Mouse (Mus musculus) embryonic facial prominence, embryonic 15.5 days (tissue): ENCODE results near the gene Gpr87. TPM values are rescaled to one million over a fixed set of nuclear protein-coding genes. Genes with fewer than 3 reads are reported as not detected.

ENCODE experiments used
- ATAC-seq: fragments of 200-750 bp; cut with Nextera tagmentation; 2 replicates; pipeline ENCODE4 v1.8.0; 2017; ENCODE audit warnings: low read depth, moderate TSS enrichment; ENCODE audit not compliant: insufficient number of reproducible peaks, low FRiP score, low TSS enrichment
- H3K27ac ChIP-seq: fragments of 300-500 bp; sonication (generic); replicated peaks from 2 replicates; pipeline ENCODE4 v1.5.1; 2015; ENCODE audit warnings: mild to moderate bottlenecking, inconsistent platforms
- H3K27me3 ChIP-seq: fragments of 300-500 bp; sonication (generic); 2 replicates; pipeline ENCODE4 v1.6.1; 2015; ENCODE audit warnings: inconsistent platforms
- H3K36me3 ChIP-seq: fragments of 300-500 bp; sonication (generic); 2 replicates; pipeline ENCODE4 v1.6.1; 2015; ENCODE audit warnings: mild to moderate bottlenecking, inconsistent platforms
- H3K4me1 ChIP-seq: fragments of 300-500 bp; sonication (generic); 2 replicates; pipeline ENCODE4 v1.6.1; 2015; ENCODE audit warnings: inconsistent platforms
- H3K4me2 ChIP-seq: fragments of 300-500 bp; sonication (generic); replicated peaks from 2 replicates; pipeline ENCODE4 v1.6.1; 2015; ENCODE audit warnings: mild to moderate bottlenecking, inconsistent platforms
- H3K4me3 ChIP-seq: fragments of 300-500 bp; sonication (generic); replicated peaks from 2 replicates; pipeline ENCODE4 v1.5.1; 2015; ENCODE audit warnings: mild to moderate bottlenecking, inconsistent platforms
- H3K9ac ChIP-seq: fragments of 300-500 bp; sonication (generic); 2 replicates; pipeline ENCODE4 v1.6.1; 2015; ENCODE audit warnings: inconsistent platforms
- H3K9me3 ChIP-seq: fragments of 300-500 bp; sonication (generic); replicated peaks from 2 replicates; pipeline ENCODE4 v1.6.1; 2016; ENCODE audit warnings: inconsistent platforms
- WGBS: fragments of 180-500 bp; shearing (Covaris S2); methylation state at CpG from one replicate; pipeline ENCODE4 v1.1.7; 2015; 5-methylcytosine and 5-hydroxymethylcytosine counted together
- polyA plus RNA-seq: library from polyadenylated mRNA; unstranded; fragments of >200 nt; fragmentation: Nextera tagmentation; extraction: Ambion mirVana; gene quantifications from 2 replicates; pipeline ENCODE4 v1.2.1, GENCODE M21; 2015

Gpr87 gene
- polyA plus RNA-seq, 1 experiment from 2014 or later: 25.8 TPM

DNA sequence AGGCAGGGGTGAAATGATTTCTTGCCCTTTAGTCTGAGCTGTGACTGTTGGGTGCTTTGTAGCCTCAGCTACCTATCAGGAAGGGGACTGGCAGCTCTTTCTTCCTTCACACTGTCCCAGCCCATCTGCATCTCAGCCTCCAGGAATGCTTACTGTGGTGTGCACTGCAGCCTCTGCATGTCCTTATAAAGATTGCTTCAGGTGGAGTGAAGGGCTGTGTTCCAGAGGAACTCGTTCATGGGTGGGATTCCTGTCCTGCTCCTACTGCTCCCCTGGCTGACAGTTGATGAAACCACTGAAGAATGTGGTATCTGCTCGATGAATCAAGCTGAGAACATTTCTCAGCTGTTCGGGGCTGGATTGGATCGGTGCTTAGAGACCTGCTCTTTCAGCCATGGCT, 7.6 kb downstream of the Gpr87 start:
- H3K9ac ChIP-seq: no peak overlapping the region
- 63% methylated on average over 4 of the region's 4 CpGs for WGBS
- H3K4me3 ChIP-seq: no peak overlapping the region
- H3K36me3 ChIP-seq: no peaks in the 10 kb centered on the region
- no peaks in the 10 kb centered on the region for H3K27me3 ChIP-seq
- ATAC-seq: no peak
- no peaks in the 10 kb centered on the region for H3K4me1 ChIP-seq
- H3K4me2 ChIP-seq: no peak overlapping the region
- H3K27ac ChIP-seq: no peak overlapping the region
- H3K9me3 ChIP-seq: no peaks in the 10 kb centered on the region

- Histone ChIP-seq H3K4me3 (no peak overlapping the region), H3K27me3 (no peaks in the 10 kb centered on the region), H3K4me1 (0 out of 2 replicates have a peak, but pooled peaks cover 3% of the 10 kb centered on the region), H3K4me2 (no peak overlapping the region), H3K36me3 (no peaks in the 10 kb centered on the region), H3K27ac (no peak overlapping the region), H3K9ac (no peak overlapping the region), H3K9me3 (no peaks in the 10 kb centered on the region)
- no peak for ATAC-seq
- 90% methylated on average over 4 of the region's 4 CpGs for WGBS
These were observed 9.2 kb downstream of the Gpr87 start for GRCm38 (mm10) chr3:59185662-59186061.

- H3K36me3 ChIP-seq: no peaks in the 10 kb centered on the region
- H3K9me3 ChIP-seq: no peaks in the 10 kb centered on the region
- no peak overlapping the region for H3K4me2 ChIP-seq
- H3K4me3 ChIP-seq: no peak overlapping the region
- no peak for ATAC-seq
- H3K27me3 ChIP-seq: no peaks in the 10 kb centered on the region
- H3K4me1 ChIP-seq: 0 out of 2 replicates have a peak, but pooled peaks cover 3% of the 10 kb centered on the region
- no peak overlapping the region for H3K9ac ChIP-seq
- H3K27ac ChIP-seq: 0 out of 2 replicates have a peak overlapping the region, but pooled peaks have one; percentile 6
These were observed 12.8 kb downstream of the Gpr87 start for GRCm38 (mm10) chr3:59182129-59182528.

- Histone ChIP-seq H3K4me3 (no peak overlapping the region), H3K4me2 (no peak overlapping the region), H3K4me1 (0 out of 2 replicates have a peak, but pooled peaks cover 3% of the 10 kb centered on the region), H3K27me3 (no peaks in the 10 kb centered on the region), H3K9me3 (no peaks in the 10 kb centered on the region), H3K27ac (no peak overlapping the region), H3K9ac (no peak overlapping the region), H3K36me3 (no peaks in the 10 kb centered on the region)
- WGBS: 60% methylated on average over 5 of the region's 5 CpGs
- ATAC-seq: no peak
These were observed 13.8 kb downstream of the Gpr87 start for GRCm38 (mm10) chr3:59181134-59181533.

DNA sequence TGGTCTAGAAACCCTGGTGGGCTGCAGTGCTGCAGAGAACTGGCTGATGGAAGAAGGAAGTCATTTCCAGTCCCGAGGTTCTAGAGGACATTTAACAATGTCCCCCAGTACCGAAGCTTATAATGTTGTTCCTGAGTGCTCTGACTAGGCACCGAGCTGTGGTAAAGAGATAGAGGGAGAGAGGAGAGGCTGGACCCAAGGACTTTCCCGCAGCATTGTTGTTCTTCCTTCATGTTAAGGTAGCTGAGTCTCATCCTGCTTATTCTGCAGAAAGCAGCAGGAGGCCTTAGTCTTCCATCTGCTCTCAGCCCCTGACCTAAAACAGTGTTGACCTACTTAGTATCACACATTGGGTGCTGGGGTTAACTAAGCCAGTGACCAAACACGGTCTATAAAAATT, 18.0 kb downstream of the Gpr87 start:
- H3K27me3 ChIP-seq: no peaks in the 10 kb centered on the region
- 72% methylated on average over 5 of the region's 5 CpGs for WGBS
- no peak overlapping the region for H3K27ac ChIP-seq
- ATAC-seq: no peak
- H3K9ac ChIP-seq: no peak overlapping the region
- H3K36me3 ChIP-seq: no peaks in the 10 kb centered on the region
- no peaks in the 10 kb centered on the region for H3K9me3 ChIP-seq
- H3K4me2 ChIP-seq: no peak overlapping the region
- H3K4me3 ChIP-seq: no peak overlapping the region
- 0 out of 2 replicates have a peak, but pooled peaks cover 3% of the 10 kb centered on the region for H3K4me1 ChIP-seq

DNA sequence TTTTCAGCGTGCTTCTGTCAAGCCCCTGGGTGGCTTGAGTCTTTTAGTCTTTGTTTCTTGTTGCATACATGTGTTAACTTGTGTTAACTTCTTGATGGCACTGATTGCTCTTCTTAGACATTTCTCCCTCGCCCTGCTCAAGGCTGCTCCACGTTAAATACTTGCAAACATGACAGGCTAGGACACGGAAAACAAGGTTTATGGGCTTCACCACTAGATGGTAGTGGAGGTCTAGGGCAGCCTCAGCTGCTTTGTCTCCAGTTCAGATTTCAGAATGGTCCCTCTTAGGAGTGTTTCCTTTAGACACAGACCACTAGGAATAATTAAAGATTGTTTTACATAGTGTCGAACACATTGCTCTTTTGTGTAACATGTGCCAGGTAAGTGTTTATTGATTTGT, 19.7 kb downstream of the Gpr87 start:
- H3K4me1 ChIP-seq: no peaks in the 10 kb centered on the region
- ATAC-seq: no peak
- H3K4me3 ChIP-seq: no peak overlapping the region
- no peak overlapping the region for H3K27ac ChIP-seq
- H3K36me3 ChIP-seq: no peaks in the 10 kb centered on the region
- H3K27me3 ChIP-seq: no peaks in the 10 kb centered on the region
- no peaks in the 10 kb centered on the region for H3K9me3 ChIP-seq
- no peak overlapping the region for H3K9ac ChIP-seq
- no peak overlapping the region for H3K4me2 ChIP-seq
- WGBS: 20% methylated on average over 5 of the region's 5 CpGs

DNA sequence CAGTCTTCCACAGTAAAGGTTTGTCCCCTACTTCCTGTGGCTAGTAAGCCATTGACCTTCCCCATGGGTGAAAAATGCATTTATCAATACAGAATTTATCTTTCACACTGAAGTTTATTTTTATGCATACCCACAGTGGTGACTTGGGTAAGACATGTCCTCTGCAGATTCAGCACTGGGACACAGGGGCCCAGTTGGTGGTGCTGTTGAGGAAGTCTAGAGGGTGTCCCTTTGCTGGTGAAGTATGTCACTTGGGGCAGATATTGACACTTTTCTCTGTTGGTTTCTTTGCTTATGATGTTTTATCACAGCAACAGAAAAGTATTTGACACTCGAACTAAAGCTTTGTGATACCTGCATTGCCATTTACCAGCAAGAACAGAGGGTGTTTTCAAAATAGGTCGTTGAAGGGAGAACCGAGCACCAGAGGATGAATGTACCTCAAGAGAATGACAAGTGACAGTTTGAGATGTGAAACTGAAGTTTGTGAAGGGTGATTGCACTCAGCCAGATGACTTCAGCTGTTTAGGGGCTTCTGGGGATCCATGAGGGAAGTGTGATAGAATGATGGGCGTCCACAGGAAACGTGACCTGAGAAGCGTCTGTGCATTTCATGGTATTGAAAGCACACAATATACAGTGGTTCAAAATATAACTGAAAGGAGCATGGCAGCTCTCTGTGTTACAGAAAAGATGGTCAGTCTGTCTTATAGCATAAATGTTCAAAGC, 20.3 kb downstream of the Gpr87 start:
- H3K4me2 ChIP-seq: no peak overlapping the region
- no peak for ATAC-seq
- no peak overlapping the region for H3K9ac ChIP-seq
- H3K36me3 ChIP-seq: no peaks in the 10 kb centered on the region
- H3K4me1 ChIP-seq: peaks cover 3% of the 10 kb centered on the region; the same call in 1 of the 2 replicates
- no peak overlapping the region for H3K27ac ChIP-seq
- H3K27me3 ChIP-seq: no peaks in the 10 kb centered on the region
- no peak overlapping the region for H3K4me3 ChIP-seq
- WGBS: 78% methylated on average over 6 of the region's 6 CpGs
- no peaks in the 10 kb centered on the region for H3K9me3 ChIP-seq

DNA sequence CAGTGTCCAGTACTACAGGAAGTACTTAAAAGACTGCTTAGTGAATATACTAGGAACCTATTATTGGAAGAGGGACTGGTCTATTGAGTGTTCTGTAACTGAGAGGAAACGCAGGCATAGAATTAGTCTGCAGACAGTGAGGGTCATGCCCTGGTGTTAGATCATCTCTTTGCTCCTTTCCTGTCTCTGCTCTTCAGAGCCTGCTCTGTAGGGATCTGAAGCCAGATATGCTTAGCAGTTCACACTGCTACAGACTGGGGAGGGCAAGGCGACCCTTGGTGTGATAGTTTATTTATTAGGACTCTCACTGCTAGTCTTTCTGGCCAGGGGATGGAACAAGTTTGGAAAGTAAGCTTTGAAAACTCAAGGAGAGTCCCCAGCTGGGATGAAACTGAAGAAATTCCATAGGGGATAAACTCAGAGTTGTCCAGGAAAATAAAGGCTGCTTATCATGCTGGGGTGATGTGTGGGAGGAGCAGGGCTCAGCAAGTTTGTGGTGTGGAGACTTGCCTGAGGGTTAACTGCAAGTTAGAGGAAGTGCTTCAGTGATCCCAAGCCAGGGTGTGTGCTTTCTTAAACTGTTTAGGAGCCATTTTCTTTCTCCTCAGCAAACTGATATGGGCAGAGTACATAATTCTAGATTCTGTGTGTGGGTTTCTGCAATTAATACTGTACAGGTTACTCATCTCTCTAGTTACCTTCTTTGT, 24.8 kb downstream of the Gpr87 start:
- no peaks in the 10 kb centered on the region for H3K36me3 ChIP-seq
- H3K4me2 ChIP-seq: no peak overlapping the region
- ATAC-seq: no peak
- no peaks in the 10 kb centered on the region for H3K27me3 ChIP-seq
- H3K27ac ChIP-seq: no peak overlapping the region
- 43% methylated on average over 2 of the region's 2 CpGs for WGBS
- H3K4me1 ChIP-seq: peaks cover 3% of the 10 kb centered on the region; the same call in 1 of the 2 replicates
- H3K9ac ChIP-seq: no peak overlapping the region
- no peaks in the 10 kb centered on the region for H3K9me3 ChIP-seq
- H3K4me3 ChIP-seq: no peak overlapping the region

GRCm38 (mm10) chr3:59169215-59169614, 25.7 kb downstream of the Gpr87 start:
- ATAC-seq: no peak

GRCm38 (mm10) chr3:59168476-59168875, 26.4 kb downstream of the Gpr87 start:
- ATAC-seq: no peak
- no peaks in the 10 kb centered on the region for H3K36me3 ChIP-seq
- no peaks in the 10 kb centered on the region for H3K9me3 ChIP-seq
- H3K27ac ChIP-seq: no peak overlapping the region
- no peak overlapping the region for H3K9ac ChIP-seq
- no peaks in the 10 kb centered on the region for H3K27me3 ChIP-seq
- no peak overlapping the region for H3K4me2 ChIP-seq
- 91% methylated on average over 6 of the region's 6 CpGs for WGBS
- no peak overlapping the region for H3K4me3 ChIP-seq
- peaks cover 3% of the 10 kb centered on the region; the same call in 1 of the 2 replicates for H3K4me1 ChIP-seq

More at GRCm38 (mm10) chr3:59169215-59169614, 25.7 kb downstream of the Gpr87 start:
- Histone ChIP-seq H3K9ac (no peak overlapping the region), H3K9me3 (no peaks in the 10 kb centered on the region), H3K4me1 (peaks cover 3% of the 10 kb centered on the region; the same call in 1 of the 2 replicates), H3K4me2 (no peak overlapping the region), H3K36me3 (no peaks in the 10 kb centered on the region), H3K4me3 (no peak overlapping the region), H3K27ac (no peak overlapping the region), H3K27me3 (no peaks in the 10 kb centered on the region)
- WGBS: 49% methylated on average over 4 of the region's 4 CpGs

- Histone ChIP-seq H3K27ac (no peak overlapping the region), H3K4me1 (peaks cover 3% of the 10 kb centered on the region; the same call in 1 of the 2 replicates), H3K9ac (no peak overlapping the region), H3K4me3 (no peak overlapping the region), H3K36me3 (no peaks in the 10 kb centered on the region), H3K9me3 (no peaks in the 10 kb centered on the region), H3K4me2 (no peak overlapping the region), H3K27me3 (no peaks in the 10 kb centered on the region)
- no peak for ATAC-seq
- 55% methylated on average over 2 of the region's 2 CpGs for WGBS
These were observed 27.4 kb downstream of the Gpr87 start for GRCm38 (mm10) chr3:59167417-59168054.
